Mouse (Mus musculus) liver, embryonic 12.5 days (tissue): ENCODE data around the gene Axin2. TPM values are rescaled to one million over a fixed set of nuclear protein-coding genes. Genes with fewer than 3 reads are reported as not detected.

ENCODE experiments used
- ATAC-seq: fragments of 200-750 bp; cut with Nextera tagmentation; 2 replicates; pipeline ENCODE4 v1.8.0; 2017; ENCODE audit warnings: moderate number of reproducible peaks, mild to moderate bottlenecking, moderate library complexity
- H3K27ac ChIP-seq: fragments of 300-500 bp; sonication (generic); 2 replicates; pipeline ENCODE4 v1.5.1; 2016; ENCODE audit warnings: mild to moderate bottlenecking
- H3K27me3 ChIP-seq: fragments of 300-500 bp; sonication (generic); replicated peaks from 2 replicates; pipeline ENCODE4 v1.6.1; 2016; ENCODE audit warnings: mild to moderate bottlenecking, moderate library complexity
- H3K36me3 ChIP-seq: fragments of 300-500 bp; sonication (generic); 2 replicates; pipeline ENCODE4 v1.6.1; 2016; ENCODE audit warnings: mild to moderate bottlenecking, moderate library complexity
- H3K4me1 ChIP-seq: fragments of 300-500 bp; sonication (generic); 2 replicates; pipeline ENCODE4 v1.6.1; 2016
- H3K4me2 ChIP-seq: fragments of 300-500 bp; sonication (generic); 2 replicates; pipeline ENCODE4 v1.6.1; 2016; ENCODE audit warnings: mild to moderate bottlenecking, moderate library complexity
- H3K4me3 ChIP-seq: fragments of 300-500 bp; sonication (generic); 2 replicates; pipeline ENCODE4 v1.5.1; 2016; ENCODE audit warnings: mild to moderate bottlenecking, moderate library complexity
- H3K9ac ChIP-seq: fragments of 300-500 bp; sonication (generic); 2 replicates; pipeline ENCODE4 v1.6.1; 2016; ENCODE audit warnings: mild to moderate bottlenecking, moderate library complexity
- H3K9me3 ChIP-seq: fragments of 300-500 bp; sonication (generic); replicated peaks from 2 replicates; pipeline ENCODE4 v1.6.1; 2016; ENCODE audit warnings: mild to moderate bottlenecking, moderate library complexity
- WGBS: fragments of 180-500 bp; shearing (Covaris S2); methylation state at CpG from one replicate; pipeline ENCODE4 v1.1.7; 2016; ENCODE audit not compliant: insufficient replicate concordance; 5-methylcytosine and 5-hydroxymethylcytosine counted together
- polyA plus RNA-seq: library from polyadenylated mRNA; unstranded; fragments of >200 nt; fragmentation: Nextera tagmentation; extraction: Ambion mirVana; gene quantifications from 2 replicates; pipeline ENCODE4 v1.2.1, GENCODE M21; 2016

Axin2 gene
- polyA plus RNA-seq, 1 experiment from 2014 or later = 0.41 TPM

DNA sequence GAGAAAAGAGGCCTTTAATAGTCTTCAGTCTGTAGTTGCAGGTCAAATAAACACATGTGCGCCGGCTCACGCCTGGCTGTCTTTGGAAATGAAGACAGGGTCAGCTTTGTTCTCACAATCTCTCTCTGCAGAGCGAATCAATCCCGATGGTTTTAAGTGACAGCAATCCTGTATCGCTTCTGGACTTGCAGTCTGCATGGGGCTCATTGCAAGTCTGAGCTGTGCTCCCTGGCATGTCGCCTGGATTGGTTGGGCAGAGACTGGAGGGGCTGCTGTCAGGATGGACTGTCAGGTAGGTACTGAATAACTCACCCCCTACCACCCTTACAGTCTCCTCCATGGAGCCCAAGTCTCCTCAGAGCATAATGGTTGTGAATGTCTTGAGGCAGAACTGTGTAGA lies 65.7 kb downstream of the Axin2 start:
- H3K27me3 ChIP-seq = no peaks in the 10 kb centered on the region
- ATAC-seq = no peak
- H3K4me1 ChIP-seq = no peaks in the 10 kb centered on the region
- H3K27ac ChIP-seq = no peak overlapping the region
- H3K36me3 ChIP-seq = no peaks in the 10 kb centered on the region
- no peaks in the 10 kb centered on the region for H3K9me3 ChIP-seq
- no peak overlapping the region for H3K4me2 ChIP-seq
- no peak overlapping the region for H3K9ac ChIP-seq
- 72% methylated on average over 7 of the region's 7 CpGs for WGBS
- H3K4me3 ChIP-seq = no peak overlapping the region

DNA sequence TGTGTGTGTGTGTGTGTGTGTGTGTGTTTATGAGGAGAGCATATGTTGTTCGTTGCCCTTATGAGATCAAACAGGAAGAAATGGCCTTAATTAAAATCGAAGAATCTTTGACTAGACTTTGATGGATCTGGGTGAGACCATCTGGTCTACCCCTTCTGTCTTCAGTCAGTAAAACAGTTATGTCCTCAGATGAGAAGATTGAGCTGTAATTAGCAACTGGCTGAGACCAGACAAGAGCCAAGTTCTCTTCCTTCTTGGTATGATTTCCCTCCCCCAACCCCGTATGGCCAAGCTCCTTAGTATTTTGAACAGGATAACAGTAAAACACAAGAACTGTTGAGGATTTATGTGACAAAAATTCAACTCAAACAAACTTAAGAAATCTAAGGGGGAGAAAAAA lies 67.1 kb downstream of the Axin2 start:
- WGBS = 71% methylated on average over 3 of the region's 3 CpGs
- no peak for ATAC-seq
- H3K4me3 ChIP-seq = no peak overlapping the region

DNA sequence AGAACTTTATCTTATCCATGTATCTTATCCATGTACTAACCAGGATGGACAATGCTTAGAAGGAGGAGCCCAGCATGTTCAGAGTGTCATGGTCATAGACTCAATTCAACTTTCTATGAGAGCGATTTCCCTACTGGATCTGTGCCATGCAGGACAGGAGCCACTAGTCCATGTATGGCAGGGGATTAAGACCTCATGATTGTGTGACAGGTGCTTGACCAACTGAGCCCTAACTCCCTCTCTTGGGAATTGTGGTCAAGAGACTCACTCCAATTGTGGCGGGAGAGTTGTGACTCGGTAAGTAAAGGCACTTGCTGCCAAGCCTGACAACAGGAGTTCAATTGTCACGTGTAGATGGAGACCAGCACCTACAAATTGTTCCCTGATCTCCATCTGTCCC lies 67.6 kb downstream of the Axin2 start:
- Histone ChIP-seq H3K4me2 (no peak overlapping the region), H3K9me3 (no peaks in the 10 kb centered on the region), H3K36me3 (no peaks in the 10 kb centered on the region), H3K27ac (no peak overlapping the region), H3K4me1 (no peaks in the 10 kb centered on the region), H3K27me3 (no peaks in the 10 kb centered on the region), H3K9ac (no peak overlapping the region), H3K4me3 (no peak overlapping the region)
- no peak for ATAC-seq
- WGBS = 73% methylated on average over 4 of the region's 4 CpGs

More for the DNA sequence above, 67.1 kb downstream of the Axin2 start:
- Histone ChIP-seq H3K27ac (no peak overlapping the region), H3K4me1 (no peaks in the 10 kb centered on the region), H3K9ac (no peak overlapping the region), H3K9me3 (no peaks in the 10 kb centered on the region), H3K36me3 (no peaks in the 10 kb centered on the region), H3K27me3 (no peaks in the 10 kb centered on the region), H3K4me2 (no peak overlapping the region)

DNA sequence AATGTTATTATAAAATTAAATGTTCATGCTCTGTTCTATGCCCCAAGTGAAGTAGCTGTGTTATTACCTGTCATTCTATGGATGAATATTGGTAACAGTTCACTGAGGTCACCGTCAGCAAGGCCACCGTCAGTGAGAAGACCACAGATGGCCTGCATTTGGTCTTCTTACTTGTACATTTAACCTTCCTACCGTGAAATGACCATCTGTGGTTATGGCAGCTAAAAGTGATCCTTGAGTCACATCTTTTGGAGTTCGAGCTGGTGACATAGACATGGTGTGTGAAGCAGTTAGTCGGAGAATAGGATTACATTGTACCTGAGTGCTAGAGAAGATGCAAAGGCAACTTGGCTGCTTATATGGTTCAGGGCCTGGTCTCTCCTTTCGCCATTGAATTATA lies 68.1 kb downstream of the Axin2 start:
- Histone ChIP-seq H3K9me3 (no peaks in the 10 kb centered on the region), H3K9ac (no peak overlapping the region), H3K27ac (no peak overlapping the region), H3K27me3 (no peaks in the 10 kb centered on the region), H3K4me1 (no peaks in the 10 kb centered on the region), H3K36me3 (no peaks in the 10 kb centered on the region), H3K4me2 (no peak overlapping the region), H3K4me3 (no peak overlapping the region)
- 76% methylated on average over 6 of the region's 6 CpGs for WGBS
- ATAC-seq = no peak

- ATAC-seq = no peak
- no peaks in the 10 kb centered on the region for H3K4me1 ChIP-seq
- 69% methylated on average over 8 of the region's 8 CpGs for WGBS
- no peaks in the 10 kb centered on the region for H3K27me3 ChIP-seq
- no peak overlapping the region for H3K9ac ChIP-seq
- no peaks in the 10 kb centered on the region for H3K9me3 ChIP-seq
- H3K4me3 ChIP-seq = no peak overlapping the region
- no peak overlapping the region for H3K27ac ChIP-seq
- no peak overlapping the region for H3K4me2 ChIP-seq
- H3K36me3 ChIP-seq = no peaks in the 10 kb centered on the region
Measured at GRCm38 (mm10) chr11:108989940-108990339, 69.8 kb downstream of the Axin2 start.

DNA sequence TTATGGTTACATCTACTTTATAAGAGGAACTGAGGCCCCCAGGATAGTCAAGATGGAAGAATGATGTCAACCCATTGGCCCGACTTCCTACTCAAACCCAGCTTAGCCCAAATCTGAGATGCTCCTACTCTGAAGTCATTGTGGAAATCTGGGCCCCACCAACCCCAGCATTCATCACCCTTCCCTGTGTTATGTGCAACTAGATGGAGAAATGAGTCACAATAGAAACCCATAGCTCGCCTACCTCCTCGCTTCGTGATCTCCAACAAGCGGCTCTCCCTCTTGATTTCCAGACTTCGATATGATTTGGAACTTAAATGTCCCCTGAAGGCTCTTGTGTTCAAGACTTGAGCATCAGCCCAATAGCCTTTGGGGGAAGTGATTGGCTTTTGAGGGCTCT lies 73.3 kb downstream of the Axin2 start:
- no peak overlapping the region for H3K9ac ChIP-seq
- H3K4me2 ChIP-seq = no peak overlapping the region
- ATAC-seq = no peak
- WGBS = 80% methylated on average over 6 of the region's 6 CpGs
- H3K4me3 ChIP-seq = no peak overlapping the region
- H3K27ac ChIP-seq = no peak overlapping the region
- H3K4me1 ChIP-seq = no peaks in the 10 kb centered on the region
- no peaks in the 10 kb centered on the region for H3K27me3 ChIP-seq
- no peaks in the 10 kb centered on the region for H3K9me3 ChIP-seq
- H3K36me3 ChIP-seq = no peaks in the 10 kb centered on the region

DNA sequence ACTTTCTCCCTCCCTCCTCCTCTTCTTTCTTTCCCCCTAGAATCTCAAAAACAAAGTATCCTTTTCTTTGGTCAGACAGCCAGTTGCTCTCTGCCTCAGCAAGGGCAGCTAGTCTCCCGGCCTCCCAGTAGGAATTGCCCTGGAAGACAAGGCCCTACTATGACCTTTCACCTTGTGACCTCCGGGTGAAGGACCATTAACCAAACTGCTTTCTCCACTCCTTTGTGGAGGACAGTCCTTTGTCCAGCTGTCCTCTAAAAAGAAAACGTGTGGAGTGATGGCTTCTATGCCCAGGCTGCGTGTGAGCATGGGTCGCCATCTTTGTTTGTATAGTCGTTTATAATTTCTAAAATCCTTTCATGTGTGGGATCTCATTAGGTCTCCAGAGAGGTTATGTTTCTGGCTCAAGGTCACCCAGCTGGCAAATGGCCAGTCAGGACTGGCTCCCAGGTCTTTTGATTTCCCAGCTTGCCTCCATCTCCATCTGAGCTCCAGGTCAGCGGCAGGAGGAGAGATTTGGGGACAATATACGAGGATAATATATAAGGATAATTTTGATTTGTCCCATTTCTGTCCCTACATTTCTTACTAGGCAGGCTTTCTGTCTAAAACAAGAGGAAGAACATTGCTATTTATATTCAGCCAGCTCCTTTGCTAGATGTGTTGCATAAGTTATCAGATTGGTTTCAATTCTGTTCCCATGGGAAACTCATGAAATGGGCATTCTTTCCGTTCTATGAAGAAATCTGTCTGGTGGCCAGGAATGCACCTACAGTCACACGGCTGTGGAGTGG lies 75.2 kb downstream of the Axin2 start:
- Histone ChIP-seq H3K4me3 (no peak overlapping the region), H3K4me2 (no peak overlapping the region), H3K9me3 (no peaks in the 10 kb centered on the region), H3K36me3 (no peaks in the 10 kb centered on the region), H3K4me1 (no peaks in the 10 kb centered on the region), H3K27me3 (no peaks in the 10 kb centered on the region), H3K27ac (no peak overlapping the region), H3K9ac (no peak overlapping the region)
- WGBS = 69% methylated on average over 10 of the region's 10 CpGs
- ATAC-seq = no peak

DNA sequence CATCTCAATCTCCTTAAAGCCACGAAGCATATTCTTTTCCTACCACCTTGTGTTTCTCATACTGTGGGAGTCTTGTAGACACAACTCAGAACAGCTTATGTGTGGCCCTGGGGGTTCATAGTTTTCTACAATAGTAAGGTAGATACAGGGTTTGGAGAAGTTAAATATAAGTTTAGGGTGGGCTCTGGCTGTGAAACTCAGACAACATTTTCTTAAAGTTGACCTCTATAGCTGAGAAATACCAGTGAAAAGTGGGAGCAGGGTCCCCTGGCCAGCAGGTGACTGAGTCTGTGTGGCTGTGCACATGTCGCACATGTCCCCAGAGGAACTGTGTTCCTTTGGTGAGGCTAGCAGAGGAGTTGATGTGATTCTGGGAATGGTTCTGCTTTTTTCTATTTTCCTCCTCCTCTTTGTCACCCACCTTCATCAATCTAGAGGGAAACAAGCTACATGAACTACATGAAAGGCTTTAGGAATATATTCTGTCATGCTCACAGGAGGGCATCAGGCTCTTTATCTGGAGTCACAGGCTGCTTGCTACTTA lies 75.9 kb downstream of the Axin2 start:
- H3K9me3 ChIP-seq = no peaks in the 10 kb centered on the region
- no peaks in the 10 kb centered on the region for H3K36me3 ChIP-seq
- H3K27me3 ChIP-seq = no peaks in the 10 kb centered on the region
- no peak overlapping the region for H3K9ac ChIP-seq
- 69% methylated on average over 2 of the region's 2 CpGs for WGBS
- no peak overlapping the region for H3K4me3 ChIP-seq
- H3K27ac ChIP-seq = no peak overlapping the region
- no peaks in the 10 kb centered on the region for H3K4me1 ChIP-seq
- H3K4me2 ChIP-seq = no peak overlapping the region
- no peak for ATAC-seq

DNA sequence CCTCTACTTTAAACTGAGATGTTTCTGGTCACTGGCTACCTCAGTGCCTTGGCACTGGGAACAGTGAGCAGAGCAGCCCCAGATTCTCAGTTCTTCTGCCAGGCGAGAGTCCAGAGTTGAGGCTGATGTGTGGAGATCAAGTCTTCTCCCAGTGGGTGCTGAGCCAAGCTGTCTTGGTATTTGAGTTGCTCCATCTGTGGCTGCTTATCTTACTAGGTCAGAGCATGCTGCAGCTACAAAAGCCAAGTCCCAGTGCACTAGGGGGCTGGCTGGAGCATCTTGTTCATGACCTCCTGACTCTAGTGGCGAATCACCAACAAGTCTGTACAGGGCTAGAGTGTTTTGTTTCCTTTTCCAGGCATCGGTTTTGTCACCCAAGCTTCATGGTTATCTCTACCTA lies 77.7 kb downstream of the Axin2 start:
- H3K27ac ChIP-seq = no peak overlapping the region
- no peaks in the 10 kb centered on the region for H3K4me1 ChIP-seq
- no peaks in the 10 kb centered on the region for H3K27me3 ChIP-seq
- H3K9ac ChIP-seq = no peak overlapping the region
- H3K4me2 ChIP-seq = no peak overlapping the region
- WGBS = 54% methylated on average over 3 of the region's 3 CpGs
- no peak overlapping the region for H3K4me3 ChIP-seq
- no peak for ATAC-seq
- peaks cover 5% of the 10 kb centered on the region; the same call in 1 of the 2 replicates for H3K9me3 ChIP-seq
- no peaks in the 10 kb centered on the region for H3K36me3 ChIP-seq

Other genes with a start within 250 kb of the Axin2 start
- not detected in 2 replicates for gene E030025P04Rik, start 224.0 kb downstream of the Axin2 start, polyA plus RNA-seq